Mouse (Mus musculus): Measurements from ENCODE around the gene Dgke.
A peak's percentile ranks its signal among the peaks of the same experiment; 100 is the strongest.

Gene Dgke

GRCm38 (mm10) chr11:89031189-89031588 is 35.5 kb downstream of the Dgke start:
- DNase-seq, result no peak

- no peak for DNase-seq
These were observed 36.1 kb downstream of the Dgke start for GRCm38 (mm10) chr11:89030552-89030951.

DNA sequence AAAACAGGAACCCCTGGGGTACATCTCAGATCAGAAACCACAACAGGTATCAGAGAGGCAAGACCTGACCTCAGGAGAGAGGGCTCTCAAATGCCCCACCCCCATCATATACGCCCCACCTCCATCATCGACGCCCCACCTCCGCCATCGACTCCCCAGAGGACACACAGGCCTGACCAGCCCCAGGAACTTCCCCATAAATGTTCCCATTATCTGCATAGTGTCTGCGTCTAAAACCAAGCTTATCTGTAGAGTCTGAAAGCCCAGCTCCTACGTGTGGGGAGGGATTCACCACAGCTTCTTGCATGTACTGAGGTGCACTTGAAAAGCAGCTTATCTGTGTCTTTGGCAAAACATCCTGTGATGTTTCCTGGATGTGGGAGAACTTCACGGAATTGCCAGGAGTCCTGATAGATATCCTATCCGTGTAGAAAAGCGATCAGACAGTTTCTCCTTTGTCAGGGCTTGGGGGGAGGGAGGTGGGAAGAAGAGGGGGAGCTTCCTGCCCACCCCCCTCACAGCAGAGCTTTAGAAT is 37.7 kb downstream of the Dgke start:
- no peak for DNase-seq

DNA sequence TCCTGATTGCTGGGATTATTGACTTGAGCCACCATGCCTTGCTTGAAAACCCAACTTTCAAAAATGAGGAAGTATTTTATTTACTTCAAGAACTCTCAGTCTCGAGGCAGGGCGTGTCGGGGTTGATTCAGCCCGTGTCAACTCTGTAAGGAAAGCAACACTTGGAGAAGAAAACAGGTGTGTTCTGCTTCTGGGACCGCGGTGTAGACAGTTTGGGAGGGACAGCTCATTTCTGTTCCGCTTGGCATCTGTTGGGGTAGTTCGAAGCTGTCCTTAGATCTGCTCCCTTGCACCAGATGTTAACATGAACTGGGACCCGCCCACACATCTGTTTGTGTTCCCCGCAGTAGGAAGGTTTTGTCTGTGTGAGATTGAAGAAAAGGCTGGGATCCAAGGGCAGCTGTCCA is 38.7 kb downstream of the Dgke start:
- no peak for DNase-seq

- DNase-seq, result no peak
These were observed 40.5 kb downstream of the Dgke start for GRCm38 (mm10) chr11:89026117-89026516.

- DNase-seq, result no peak
These were observed 41.0 kb downstream of the Dgke start for GRCm38 (mm10) chr11:89025603-89026002.

- peak; percentile 41 for DNase-seq
These were observed 42.3 kb downstream of the Dgke start for GRCm38 (mm10) chr11:89024181-89024881.

- no peak for DNase-seq
These were observed 43.2 kb downstream of the Dgke start for GRCm38 (mm10) chr11:89023477-89023876.

DNA sequence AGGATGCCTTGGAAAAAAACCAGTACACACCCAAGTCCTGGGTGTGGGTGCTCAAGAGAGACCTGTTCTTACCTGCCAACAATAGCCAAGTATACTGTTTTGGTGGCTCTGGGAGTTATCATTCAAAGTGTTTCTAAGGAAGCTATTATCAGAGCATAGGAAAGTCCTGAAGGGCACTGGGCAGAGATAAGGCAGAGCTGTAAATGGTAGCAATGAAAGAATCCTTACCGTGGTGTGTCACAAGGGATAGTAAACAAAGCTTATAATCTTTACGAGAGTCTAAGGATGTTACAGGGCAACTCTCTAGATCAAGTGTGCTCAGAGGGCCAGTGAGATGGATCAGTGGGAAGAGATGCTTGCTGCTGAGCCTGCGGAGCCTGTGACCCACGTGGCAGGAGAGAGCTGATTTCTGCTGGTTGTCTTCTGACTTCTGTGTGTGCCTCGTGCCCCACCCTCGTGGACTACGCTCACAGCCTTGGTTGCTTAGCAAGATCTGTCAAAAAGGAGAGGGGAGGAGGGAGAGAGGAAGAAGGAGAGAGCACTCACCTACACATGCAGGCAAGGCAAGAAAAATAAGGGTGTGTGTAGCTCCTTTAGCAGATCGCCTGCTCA is 44.4 kb downstream of the Dgke start:
- no peak for DNase-seq

DNA sequence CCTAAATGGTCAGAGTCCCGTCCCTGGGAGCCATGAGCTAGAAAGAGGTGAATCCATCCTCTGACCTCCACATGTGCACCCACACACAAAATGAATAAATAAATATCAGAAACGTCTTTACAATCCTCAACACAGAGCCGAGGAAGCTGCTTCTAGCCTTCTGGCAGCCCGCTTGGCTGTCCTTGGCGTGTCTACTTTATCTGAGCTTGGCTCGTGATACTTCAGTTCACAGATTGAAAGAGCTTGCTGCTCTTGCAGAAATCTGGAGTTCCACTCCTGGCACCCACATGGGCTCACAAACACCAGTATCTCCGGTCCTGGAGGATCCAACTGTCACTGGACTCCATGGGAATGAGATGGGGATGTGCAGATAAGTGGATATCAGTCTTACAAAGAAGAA is 45.0 kb downstream of the Dgke start:
- DNase-seq, result no peak

- DNase-seq, result peak; percentile 32
These were observed 45.9 kb downstream of the Dgke start for GRCm38 (mm10) chr11:89020681-89021305.

- no peak for DNase-seq
These were observed 49.0 kb downstream of the Dgke start for GRCm38 (mm10) chr11:89017514-89018182.

DNA sequence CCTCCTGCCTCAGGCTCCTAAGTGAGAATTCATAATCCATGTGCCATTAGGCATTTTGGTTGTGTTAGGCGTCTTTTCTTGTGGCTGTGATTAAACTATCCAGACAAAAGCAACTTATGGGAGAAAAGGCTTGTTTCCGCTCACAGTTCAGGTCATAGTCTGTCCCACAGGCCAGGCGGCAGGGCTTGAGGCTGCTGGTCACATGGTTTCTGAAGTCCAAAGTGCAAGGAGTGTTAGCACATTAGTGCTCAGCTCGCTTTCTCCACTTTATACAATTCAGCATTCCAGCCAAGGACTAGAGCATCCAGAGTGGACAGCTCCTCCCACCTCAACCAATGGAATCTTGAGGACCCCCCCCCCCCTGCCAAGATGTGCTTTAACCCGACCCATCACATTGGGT is 54.4 kb downstream of the Dgke start:
- DNase-seq, result no peak

DNA sequence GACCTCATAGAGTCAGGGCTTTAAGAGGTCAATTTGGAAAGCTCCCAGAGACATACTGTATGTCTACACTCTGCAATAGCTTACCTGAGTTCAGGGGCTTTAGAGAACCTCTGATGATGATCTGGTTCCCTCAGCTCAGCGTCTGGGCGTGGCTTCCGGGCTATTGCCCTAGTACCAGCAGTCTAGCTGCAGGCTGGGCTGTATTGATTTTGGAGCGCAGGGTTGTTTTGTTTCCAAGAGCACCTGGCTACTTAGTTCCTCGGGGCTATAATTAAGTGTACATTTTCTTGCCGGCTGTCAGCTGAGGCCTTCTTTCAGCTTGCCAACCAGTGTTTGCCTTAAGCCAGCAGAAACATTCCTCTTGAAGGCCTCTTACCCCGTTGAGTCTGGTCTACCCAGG is 57.2 kb downstream of the Dgke start:
- no peak for DNase-seq

DNA sequence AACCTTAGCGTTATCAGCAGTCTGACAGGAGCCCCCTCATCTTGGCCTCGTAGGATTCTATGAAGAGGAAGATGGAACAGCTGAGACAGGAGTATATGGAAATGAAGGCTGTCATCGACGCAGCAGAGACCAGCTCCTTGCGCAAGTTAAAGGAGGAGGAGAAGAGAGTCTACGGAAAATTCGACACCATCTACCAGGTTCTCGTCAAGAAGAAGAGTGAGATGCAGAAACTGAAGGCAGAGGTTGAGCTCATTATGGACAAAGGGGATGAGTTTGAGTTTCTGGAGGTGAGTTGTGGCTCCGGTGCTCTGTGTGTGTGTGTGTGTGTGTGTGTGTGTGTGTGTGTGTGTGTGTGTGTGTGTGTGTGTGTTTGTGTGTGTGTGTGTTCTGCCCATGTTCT is 57.6 kb downstream of the Dgke start:
- no peak for DNase-seq

DNA sequence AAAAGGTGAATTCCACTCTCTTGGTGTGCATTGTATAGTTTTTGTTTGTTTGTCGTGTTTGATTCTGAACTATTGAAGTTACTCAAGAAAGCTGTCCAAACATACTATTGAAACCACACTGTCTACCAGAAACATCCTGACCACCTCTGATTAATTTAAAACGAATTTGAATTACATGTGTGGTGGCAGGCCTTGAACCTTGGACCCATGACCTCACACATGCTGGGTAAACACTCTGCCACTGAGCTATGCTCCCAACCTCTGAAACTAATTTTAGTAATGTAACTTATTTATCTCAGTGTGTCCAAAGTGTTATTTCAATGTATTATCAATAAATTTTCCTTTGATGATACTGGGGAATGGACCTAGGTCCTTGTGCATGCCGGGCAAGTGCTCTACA is 59.1 kb downstream of the Dgke start:
- no peak for DNase-seq

- DNase-seq, result no peak
These were observed 60.2 kb downstream of the Dgke start for GRCm38 (mm10) chr11:89006404-89006803.

DNA sequence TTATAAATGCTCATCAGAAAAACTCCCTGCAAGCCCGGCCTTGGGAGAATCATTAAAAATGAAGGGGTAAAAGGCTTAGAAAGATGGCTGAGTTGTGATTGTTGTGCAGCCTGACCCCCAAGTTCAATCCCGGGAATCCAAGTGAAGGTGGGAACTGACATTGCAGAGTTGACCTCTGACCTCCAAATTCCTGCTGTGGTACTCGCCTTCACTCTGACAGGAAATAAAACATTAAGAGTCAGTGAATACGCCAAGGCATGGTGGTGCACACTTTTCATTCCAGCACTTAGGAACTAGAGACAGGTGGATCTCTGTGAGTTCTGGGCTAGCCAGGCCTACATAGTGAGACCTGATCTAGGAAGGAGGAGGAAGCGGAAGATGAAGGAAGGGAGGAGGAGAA is 61.2 kb downstream of the Dgke start:
- DNase-seq, result no peak

DNA sequence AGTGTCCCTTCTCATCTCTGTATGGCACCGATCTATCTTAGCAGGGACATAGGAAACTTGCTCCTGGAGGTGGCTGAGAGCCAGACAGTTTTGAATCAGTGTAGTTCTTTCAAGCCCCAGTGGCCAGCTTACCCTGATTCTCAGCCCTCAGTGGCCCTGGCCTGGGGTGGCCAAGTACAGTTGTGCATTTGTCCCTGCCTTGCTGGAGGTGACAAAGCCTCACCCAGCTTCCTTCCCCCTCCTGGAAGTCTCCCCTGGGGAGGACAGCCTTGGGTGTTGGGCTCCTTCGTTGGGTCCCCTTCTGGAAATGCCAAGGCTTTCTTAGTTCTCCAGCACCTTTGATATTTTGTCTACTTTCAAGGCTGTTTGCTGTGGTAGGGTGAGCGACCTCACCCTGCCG is 62.9 kb downstream of the Dgke start:
- no peak for DNase-seq

GRCm38 (mm10) chr11:89003078-89003477 is 63.6 kb downstream of the Dgke start:
- DNase-seq, result peak; percentile 16

- DNase-seq, result no peak
These were observed 64.0 kb downstream of the Dgke start for GRCm38 (mm10) chr11:89002621-89003020.

DNA sequence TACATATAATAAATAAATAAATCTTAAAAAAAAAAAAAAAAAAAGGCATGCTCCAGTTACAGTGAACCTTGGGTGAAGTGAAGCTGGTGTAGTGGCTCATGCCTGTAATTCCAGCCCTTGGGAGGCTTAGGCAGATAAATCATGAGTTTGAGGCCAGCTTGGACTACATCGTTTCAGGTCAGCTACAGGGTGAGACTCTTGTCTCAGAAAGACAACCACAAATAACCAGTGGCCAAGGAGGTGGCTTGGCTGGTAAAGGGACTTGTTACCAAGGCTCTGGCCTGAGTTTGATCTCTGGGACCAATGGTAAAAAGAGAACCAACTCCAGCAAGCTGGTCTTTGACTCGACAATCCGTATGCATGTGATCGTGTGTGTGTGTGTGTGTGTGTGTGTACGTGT is 64.6 kb downstream of the Dgke start:
- DNase-seq, result no peak

- DNase-seq, result no peak
These were observed 65.1 kb downstream of the Dgke start for GRCm38 (mm10) chr11:89001569-89001968.

- DNase-seq, result no peak
These were observed 66.2 kb downstream of the Dgke start for GRCm38 (mm10) chr11:89000527-89000819.
